Mouse (Mus musculus): ENCODE results near the gene Abhd14b.

- no peak for TF ChIP-seq CTCF (IDR thresholded peaks at IDR 0.05; ENCODE audit: control insufficient read depth, insufficient read depth, insufficient replicate concordance, low read depth, low read length)
- TF ChIP-seq POLR2A (IDR thresholded peaks at IDR 0.05; ENCODE audit: control insufficient read depth, low read depth, low read length), result no peak
Observed at GRCm38 (mm10) chr9:106405275-106405674, 42.0 kb upstream of the Abhd14b start.

Measured in testis, adult 2 months (tissue).